Mouse (Mus musculus) lung, postnatal 0 days (tissue): ENCODE results near the gene Uckl1.

ENCODE experiments used
- CTCF ChIP-seq: IDR thresholded peaks from 2 replicates; pipeline ENCODE4 v1.5.1; 2016; ENCODE audit warnings: antibody characterized with exemption, mild to moderate bottlenecking
- EP300 ChIP-seq: IDR thresholded peaks from 2 replicates; pipeline ENCODE4 v1.6.1; 2016; ENCODE audit warnings: antibody characterized with exemption, mild to moderate bottlenecking, control low read depth

- TF ChIP-seq CTCF (no peak), EP300 (no peak)
Measured at GRCm38 (mm10) chr2:181585506-181585905, 814 bp upstream of the Uckl1 start.
